Mouse (Mus musculus) spleen, adult 2 months (tissue): ENCODE results near the gene Musk.

ENCODE experiments used
- CTCF ChIP-seq: fragments of 200-500 bp; IDR thresholded peaks from 2 replicates; pipeline ENCODE4 v1.5.1; 2011; ENCODE audit warnings: mild to moderate bottlenecking, inconsistent platforms; ENCODE audit not compliant: insufficient read depth, insufficient read length, insufficient replicate concordance; ENCODE audit errors: extremely low read depth
- POLR2A ChIP-seq: fragments of 200-500 bp; IDR thresholded peaks from 2 replicates; pipeline ENCODE4 v1.6.1; 2011; ENCODE audit warnings: low read depth, low read length, inconsistent platforms

DNA sequence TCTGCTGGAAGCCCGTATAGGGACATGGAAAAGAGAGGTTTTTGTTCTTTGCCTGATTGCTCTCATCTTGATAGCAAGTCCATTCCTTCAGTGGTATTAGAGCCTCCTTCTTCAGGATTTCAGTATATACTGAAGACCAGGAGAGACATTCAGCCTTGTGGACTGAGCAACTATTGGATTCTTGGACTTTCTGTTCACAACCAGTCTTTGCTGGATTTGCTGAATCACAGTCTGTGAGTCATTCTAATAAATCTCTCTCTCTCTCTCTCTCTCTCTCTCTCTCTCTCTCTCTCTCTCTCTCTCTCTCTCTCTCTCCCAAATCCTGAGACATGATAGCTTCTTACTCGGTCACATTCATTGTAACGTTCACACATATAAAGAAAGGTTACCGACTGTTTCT lies 93.4 kb downstream of the Musk start:
- TF ChIP-seq CTCF (no peak), POLR2A (no peak)
